Mouse (Mus musculus) myocyte (in vitro differentiated cells): ENCODE measurements around the gene Fkbp15.

Experiments
- POLR2A ChIP-seq: IDR thresholded peaks from one replicate; pipeline ENCODE4 v1.6.1; 2011; ENCODE audit warnings: low read depth, mild to moderate bottlenecking, control low read depth, moderate library complexity; ENCODE audit not compliant: insufficient read length
- TCF12 ChIP-seq: IDR thresholded peaks from one replicate; pipeline ENCODE4 v1.6.1; 2011; ENCODE audit warnings: mild to moderate bottlenecking, control low read depth; ENCODE audit not compliant: poor library complexity, insufficient read depth, severe bottlenecking

GRCm38 (mm10) chr4:62289226-62289625, 71.1 kb downstream of the Fkbp15 start:
- TF ChIP-seq TCF12 (no peak), POLR2A (no peak)
